In the genomic region with DNA sequence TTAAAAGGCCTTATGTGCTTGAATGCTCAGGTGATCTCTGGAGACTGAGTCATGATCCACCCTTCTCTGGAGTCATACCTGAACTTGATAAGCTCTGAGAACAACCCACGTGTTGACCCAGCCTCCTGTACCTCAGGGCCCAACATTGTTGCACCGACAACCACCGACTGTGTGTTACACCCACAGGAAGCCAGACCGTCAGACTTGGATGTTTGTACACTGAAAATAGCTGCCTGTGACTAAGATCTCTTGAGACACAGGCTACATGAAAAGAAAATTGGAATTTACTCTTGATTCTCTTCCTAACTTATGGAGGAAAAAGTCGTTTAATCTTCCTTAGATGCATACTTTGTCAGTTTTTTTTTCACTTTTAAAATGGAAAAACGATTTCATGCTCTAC, we compare ENCODE assay signal across 18 mouse cellular contexts.
"Had no signal": no experiment of that assay in that cellular context is flagged by ENCODE, and none has a peak within 500 bp of the region (broad histone marks: within the 10 kb centered on the region; RNA-seq: fewer than 3 reads in every experiment).

No protein-coding gene starts in this region.

- DNase-seq: liver, postnatal 0 days; lung, adult 2 months; lung, postnatal 14 days; lung, postnatal 36 days; midbrain, embryonic 14.5 days; right cerebral cortex, postnatal 14 days; thymus, adult 18-20 months; thymus, postnatal 14 days; thymus, postnatal 36 days had no signal

- H3K4me2 ChIP-seq: liver, embryonic 15.5 days; lung, embryonic 15.5 days; midbrain, embryonic 12.5 days; neural tube, embryonic 12.5 days; stomach, embryonic 15.5 days had no signal

- H3K9me3 ChIP-seq: liver, embryonic 15.5 days; lung, embryonic 15.5 days; midbrain, embryonic 12.5 days; neural tube, embryonic 12.5 days; stomach, embryonic 15.5 days had no signal

- H3K9ac ChIP-seq: liver, embryonic 15.5 days; liver, postnatal 0 days; lung, embryonic 15.5 days; midbrain, embryonic 12.5 days; neural tube, embryonic 12.5 days; stomach, embryonic 15.5 days had no signal

- H3K36me3 ChIP-seq: liver, embryonic 15.5 days; lung, embryonic 15.5 days; midbrain, embryonic 12.5 days; neural tube, embryonic 12.5 days; stomach, embryonic 15.5 days had no signal

- H3K27ac ChIP-seq: liver, embryonic 15.5 days; lung, embryonic 15.5 days; macrophage; midbrain, embryonic 12.5 days; neural tube, embryonic 12.5 days; stomach, embryonic 15.5 days had no signal

- H3K4me3 ChIP-seq: liver, embryonic 15.5 days; lung, embryonic 15.5 days; megakaryocyte, embryonic 14.5 days; midbrain, embryonic 12.5 days; neural tube, embryonic 12.5 days; stomach, embryonic 15.5 days had no signal

- ATAC-seq: liver, postnatal 0 days; lung, postnatal 0 days; midbrain, embryonic 16.5 days had no signal

- H3K4me1 ChIP-seq: liver, embryonic 15.5 days; lung, embryonic 15.5 days; megakaryocyte, embryonic 14.5 days; midbrain, embryonic 12.5 days; neural tube, embryonic 12.5 days; stomach, embryonic 15.5 days had no signal

- H3K27me3 ChIP-seq: liver, embryonic 15.5 days; lung, embryonic 15.5 days; megakaryocyte, embryonic 14.5 days; midbrain, embryonic 12.5 days; neural tube, embryonic 12.5 days; stomach, embryonic 15.5 days had no signal
